Mouse (Mus musculus): ENCODE data around the gene Zc3hav1l.

Gene Zc3hav1l

DNA sequence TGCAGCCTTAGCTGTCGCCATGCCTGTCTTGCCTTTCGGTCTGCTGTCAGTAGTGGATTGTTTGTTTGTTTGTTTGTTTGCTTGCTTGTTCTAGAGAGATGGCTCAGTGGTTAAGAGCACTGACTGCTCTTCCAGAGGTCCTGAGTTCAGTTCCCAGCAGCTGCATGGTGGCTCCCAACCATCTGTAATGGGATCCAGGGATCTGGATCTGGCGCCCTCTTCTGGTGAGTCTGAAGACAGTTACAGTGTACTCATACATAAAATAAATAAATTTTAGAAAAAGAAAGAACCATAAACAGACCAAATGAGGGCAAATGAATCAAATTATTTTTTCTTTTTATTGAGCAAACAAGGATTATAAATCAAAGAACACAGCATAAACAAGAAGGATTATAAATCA is 5.9 kb upstream of the Zc3hav1l start:
- ChIA-PET POLR2A (interaction anchor here in 2 of 4 experiments (1.1 to 4.4 kb wide), 4 partner anchors 9 to 12 kb away, joined by 3 to 25 read pairs (median 4); no protein-coding TSS in a partner anchor), CTCF (interaction anchor here (0.6 to 2.0 kb wide), 19 partner anchors 9 to 298 kb away, joined by 3 to 12 read pairs (median 4); no protein-coding TSS in a partner anchor)

DNA sequence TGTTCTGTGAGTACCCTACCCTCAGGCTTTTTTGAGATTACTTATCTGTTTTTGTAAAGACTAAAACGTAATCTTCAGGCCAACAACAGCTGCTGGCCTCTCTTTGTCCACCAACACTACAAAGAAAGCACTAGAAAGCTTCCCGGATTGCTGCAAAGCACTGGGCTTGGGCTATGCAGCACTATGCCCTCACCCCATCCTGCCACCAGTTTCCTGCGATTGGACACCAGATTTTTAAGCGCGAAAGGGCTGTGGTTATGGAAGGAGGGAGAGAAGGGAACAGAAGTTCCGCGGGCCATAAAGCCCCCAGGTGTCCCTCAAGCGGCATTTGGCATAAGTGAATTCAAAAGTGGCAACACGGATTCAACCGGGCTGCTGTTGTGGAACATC is 818 bp downstream of the Zc3hav1l start:
- ChIA-PET POLR2A (interaction anchor here (0.7 to 3.5 kb wide), 16 partner anchors 11 to 594 kb away, joined by 3 to 16 read pairs (median 6); partner anchors contain the start of genes Fmc1 (in 1 of the 4) and Ttc26 (in 1 of the 4)), CTCF (interaction anchor here (0.7 to 1.4 kb wide), 8 partner anchors 8 to 215 kb away, joined by 3 to 8 read pairs (median 5); partner anchors contain the start of gene Ttc26 (in 1 of the 4))

- CTCF ChIA-PET = interaction anchor here (0.5 to 1.1 kb wide), 8 partner anchors 8 to 392 kb away, joined by 3 to 8 read pairs (median 4); partner anchors contain the start of gene Ttc26 (in 1 of the 4)
- POLR2A ChIA-PET = interaction anchor here (0.6 to 3.5 kb wide), 10 partner anchors 11 to 787 kb away, joined by 3 to 12 read pairs (median 5); no protein-coding TSS in a partner anchor
Observed at GRCm38 (mm10) chr6:38297580-38298245, 1.3 kb downstream of the Zc3hav1l start.

GRCm38 (mm10) chr6:38293708-38294107 is 5.4 kb downstream of the Zc3hav1l start:
- ChIA-PET POLR2A (interaction anchor here in 3 of 4 experiments (0.6 to 2.7 kb wide), 34 partner anchors 9 to 1738 kb away, joined by 3 to 25 read pairs (median 4); partner anchors contain the start of genes Luc7l2 (in 1 of the 3), Ttc26 (in 1 of the 3) and Zc3hav1 (in 1 of the 3)), CTCF (interaction anchor here (0.6 to 2.7 kb wide), 16 partner anchors 11 to 781 kb away, joined by 3 to 12 read pairs (median 4); no protein-coding TSS in a partner anchor)

DNA sequence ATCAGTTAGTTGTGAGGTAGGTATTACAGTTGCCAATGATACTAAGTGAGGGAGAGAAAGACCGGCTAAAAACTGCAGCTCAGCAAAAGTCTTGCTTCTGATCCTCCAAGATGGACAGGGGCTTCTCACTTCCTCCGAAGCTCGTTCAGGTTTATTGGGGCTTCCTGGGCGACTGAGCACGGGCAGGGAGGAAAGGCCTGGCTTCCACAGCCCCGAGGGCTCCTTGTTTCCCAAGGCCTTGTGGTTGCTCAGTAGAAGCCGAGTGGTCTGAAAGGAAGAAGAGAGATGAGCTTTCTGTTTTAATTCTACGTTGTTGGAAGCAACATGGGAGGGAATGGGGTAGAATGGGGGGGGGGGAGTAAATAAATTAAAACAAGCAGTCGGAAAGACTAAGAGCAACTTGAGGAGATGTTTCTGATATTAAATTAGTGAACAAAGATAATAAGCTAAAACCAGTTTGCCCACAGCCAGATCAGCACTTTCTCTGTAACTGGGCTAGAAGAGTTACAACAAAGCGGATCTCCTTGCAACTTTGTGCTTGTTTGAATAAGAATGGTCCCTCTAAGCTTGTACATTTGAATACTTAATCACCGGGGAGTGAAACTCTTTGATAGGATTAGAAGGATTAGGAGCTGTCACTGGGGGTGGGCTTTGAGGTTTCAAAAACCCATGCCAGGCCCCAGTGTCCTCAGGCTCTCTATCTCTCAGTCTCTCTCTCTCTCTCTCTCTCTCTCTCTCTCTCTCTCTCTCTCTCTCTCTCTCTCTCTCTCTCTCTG is 6.0 kb downstream of the Zc3hav1l start:
- CTCF ChIA-PET = interaction anchor here (0.6 to 2.7 kb wide), 26 partner anchors 12 to 912 kb away, joined by 3 to 15 read pairs (median 4); partner anchors contain the start of gene Ttc26 (in 1 of the 4)
- POLR2A ChIA-PET = interaction anchor here (0.5 to 2.7 kb wide), 52 partner anchors 9 to 1738 kb away, joined by 3 to 25 read pairs (median 4); partner anchors contain the start of genes Zc3hav1 (in 2 of the 4), Fmc1 (in 1 of the 4), Luc7l2 (in 1 of the 4) and Ttc26 (in 1 of the 4)

- ChIA-PET CTCF (no interaction called here), POLR2A (interaction anchor here in 2 of 4 experiments (0.8 to 1.6 kb wide), 7 partner anchors 8 to 96 kb away, joined by 3 to 5 read pairs (median 3); partner anchors contain the start of gene Ttc26 (in 1 of the 2))
Observed at GRCm38 (mm10) chr6:38284422-38284821, 14.6 kb downstream of the Zc3hav1l start.

DNA sequence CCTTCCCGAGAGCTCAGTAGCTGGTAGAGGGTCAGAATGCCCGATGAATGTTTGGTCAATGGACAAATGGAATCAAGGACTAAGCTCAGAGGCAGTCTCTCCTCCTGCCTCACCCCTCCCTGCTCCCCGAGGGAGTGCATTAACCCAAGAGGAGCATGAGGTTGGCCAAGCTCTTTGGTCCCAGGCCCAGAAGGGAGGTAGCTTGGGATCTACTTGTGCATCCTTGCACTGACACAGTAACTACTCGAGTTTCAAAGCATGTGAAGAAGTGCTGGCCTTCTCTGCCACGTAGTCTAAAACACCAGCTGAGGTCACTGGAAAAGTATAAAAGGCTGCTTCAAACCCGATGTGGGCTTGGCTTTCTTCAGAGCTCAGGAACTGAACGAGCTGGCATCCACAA is 34.6 kb downstream of the Zc3hav1l start:
- POLR2A ChIA-PET = interaction anchor here in 1 of 4 experiments (0.6 to 1.9 kb wide), 7 partner anchors 8 to 287 kb away, joined by 3 to 7 read pairs (median 4); partner anchors contain the start of genes Luc7l2 and Zc3hav1l

GRCm38 (mm10) chr6:38263393-38264159 is 35.5 kb downstream of the Zc3hav1l start:
- CTCF ChIA-PET = interaction anchor here in 2 of 4 experiments (0.7 to 0.9 kb wide), 2 partner anchors 23 to 255 kb away, joined by 3 to 4 read pairs; no protein-coding TSS in a partner anchor
- POLR2A ChIA-PET = interaction anchor here in 1 of 4 experiments (0.6 to 1.9 kb wide), 7 partner anchors 9 to 288 kb away, joined by 3 to 7 read pairs (median 4); partner anchors contain the start of gene Luc7l2

More for the DNA sequence above, 34.6 kb downstream of the Zc3hav1l start:
- CTCF ChIA-PET = interaction anchor here in 2 of 4 experiments (0.6 to 0.9 kb wide), 3 partner anchors 16 to 256 kb away, joined by 3 to 5 read pairs (median 4); no protein-coding TSS in a partner anchor

DNA sequence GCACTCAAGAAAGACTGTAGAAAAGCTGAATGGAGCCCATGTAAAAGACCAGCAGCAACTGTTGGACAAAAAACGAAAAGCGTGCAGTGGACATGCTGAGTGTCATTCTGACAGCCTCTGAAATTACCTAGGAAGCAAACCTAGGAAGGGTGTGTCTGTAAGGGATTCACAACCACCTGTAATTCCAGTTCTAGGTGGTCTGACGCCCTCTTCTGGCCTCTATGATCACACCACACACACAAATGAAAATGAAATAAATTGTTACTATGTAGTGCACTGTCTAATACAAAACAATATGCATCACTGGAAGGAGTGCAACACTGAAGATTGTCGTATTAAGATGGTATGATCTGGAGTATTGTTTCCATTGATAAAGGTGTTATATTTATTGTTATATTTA is 37.2 kb downstream of the Zc3hav1l start:
- ChIA-PET POLR2A (no interaction called here), CTCF (no interaction called here)

DNA sequence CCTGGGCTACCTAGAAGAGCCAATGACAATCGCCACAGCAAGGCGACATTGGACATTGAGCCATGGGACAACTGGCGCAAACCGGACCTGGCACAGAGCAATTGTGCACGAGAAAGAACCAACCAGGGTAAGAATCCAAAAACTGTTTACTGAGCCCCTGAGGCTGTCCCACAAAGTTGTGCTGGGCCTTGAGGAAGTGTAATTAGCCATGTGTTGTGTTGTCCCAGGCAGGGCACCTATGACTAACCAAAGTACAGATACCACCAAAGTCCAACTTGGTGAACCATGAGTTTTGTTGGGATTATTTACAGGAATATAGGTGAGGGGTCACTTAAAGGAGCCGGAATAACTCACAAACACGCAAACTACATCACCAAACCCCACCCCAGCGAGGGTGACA is 41.6 kb downstream of the Zc3hav1l start:
- ChIA-PET CTCF (interaction anchor here in 2 of 4 experiments (0.6 to 1.1 kb wide), 2 partner anchors 35 to 893 kb away, joined by 3 read pairs; no protein-coding TSS in a partner anchor), POLR2A (interaction anchor here in 1 of 4 experiments (0.8 to 1.7 kb wide), 3 partner anchors 10 to 126 kb away, joined by 3 to 7 read pairs (median 3); no protein-coding TSS in a partner anchor)

GRCm38 (mm10) chr6:38256793-38257192 is 42.3 kb downstream of the Zc3hav1l start:
- ChIA-PET CTCF (interaction anchor here in 1 of 4 experiments (0.6 kb wide), 1 partner anchor 892 kb away, joined by 3 read pairs; no protein-coding TSS in a partner anchor), POLR2A (no interaction called here)

DNA sequence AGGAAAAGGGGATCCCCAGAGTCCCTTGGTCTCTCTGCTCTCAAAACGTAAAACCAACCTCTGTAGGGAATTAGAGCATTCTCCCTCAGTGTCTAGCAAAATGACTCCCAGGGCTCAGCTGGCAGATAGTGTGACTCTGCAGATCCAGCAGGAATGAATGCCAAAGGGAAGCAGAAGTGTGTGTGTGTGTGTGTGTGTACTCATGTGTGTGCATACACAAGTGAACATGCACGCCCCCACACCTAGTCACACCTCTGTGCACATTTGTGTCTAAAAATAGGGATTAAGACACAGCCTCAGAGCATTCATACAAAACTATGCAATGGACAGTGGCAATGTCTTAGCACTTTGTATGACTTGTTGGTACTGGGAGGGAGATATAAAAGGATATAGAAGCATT is 43.3 kb downstream of the Zc3hav1l start:
- ChIA-PET POLR2A (interaction anchor here in 1 of 4 experiments (0.6 kb wide), 1 partner anchor 449 kb away, joined by 5 read pairs; no protein-coding TSS in a partner anchor), CTCF (interaction anchor here in 1 of 4 experiments (0.6 kb wide), 1 partner anchor 231 kb away, joined by 3 read pairs; no protein-coding TSS in a partner anchor)

DNA sequence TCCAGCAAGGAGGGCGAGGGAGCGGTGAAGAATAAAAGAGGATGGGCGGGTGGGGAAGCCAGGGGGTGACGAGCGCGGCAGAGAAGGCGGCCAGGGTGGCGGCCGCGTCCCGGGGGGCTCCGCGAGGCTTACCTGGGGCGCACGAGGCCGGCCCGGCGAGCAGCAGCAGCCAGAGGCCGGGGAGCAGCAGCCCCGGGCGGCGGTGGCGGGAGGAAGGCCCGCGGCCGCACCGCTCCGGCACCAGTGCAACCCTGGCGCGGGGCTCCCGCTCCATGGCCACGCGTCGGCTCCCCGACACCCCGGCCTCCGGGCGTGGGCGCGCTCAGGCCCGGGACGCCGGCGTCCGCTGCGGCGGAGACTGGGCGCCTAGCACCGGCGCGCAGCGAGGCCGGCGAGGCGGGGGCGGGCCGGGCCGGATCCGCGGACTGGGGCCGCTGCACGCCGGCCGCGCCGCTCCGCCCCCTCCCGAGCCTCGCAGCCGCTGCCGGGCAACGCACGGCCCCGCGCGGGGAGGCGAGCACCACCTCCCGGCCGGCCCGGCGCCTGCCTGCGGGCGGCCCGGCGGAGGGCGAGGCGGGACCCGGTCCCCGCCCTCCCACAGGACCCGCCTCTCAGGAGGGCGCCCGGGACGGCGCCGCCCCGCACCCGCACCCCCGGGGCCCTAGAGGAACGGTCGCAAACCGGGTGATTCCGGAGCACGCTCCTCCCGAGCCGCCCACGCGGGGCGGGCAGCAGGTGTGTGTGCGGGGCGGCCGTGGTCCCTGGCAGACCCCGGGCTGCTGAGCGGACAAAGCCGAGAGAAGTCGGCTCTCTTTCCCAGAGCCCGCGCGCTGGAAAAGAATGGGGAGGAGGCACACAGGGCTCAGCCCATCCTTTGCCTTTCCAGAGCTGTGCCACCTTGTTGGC is 45.1 kb downstream of the Zc3hav1l start, which contains the start of gene D630045J12Rik:
Gene D630045J12Rik (minus strand): TSS at position 274 of the 906 bp plus-strand sequence.
- POLR2A ChIA-PET = interaction anchor here in 2 of 4 experiments (0.9 to 1.4 kb wide), 4 partner anchors 11 to 18 kb away, joined by 3 to 7 read pairs (median 4); no protein-coding TSS in a partner anchor
- CTCF ChIA-PET = no interaction called here

DNA sequence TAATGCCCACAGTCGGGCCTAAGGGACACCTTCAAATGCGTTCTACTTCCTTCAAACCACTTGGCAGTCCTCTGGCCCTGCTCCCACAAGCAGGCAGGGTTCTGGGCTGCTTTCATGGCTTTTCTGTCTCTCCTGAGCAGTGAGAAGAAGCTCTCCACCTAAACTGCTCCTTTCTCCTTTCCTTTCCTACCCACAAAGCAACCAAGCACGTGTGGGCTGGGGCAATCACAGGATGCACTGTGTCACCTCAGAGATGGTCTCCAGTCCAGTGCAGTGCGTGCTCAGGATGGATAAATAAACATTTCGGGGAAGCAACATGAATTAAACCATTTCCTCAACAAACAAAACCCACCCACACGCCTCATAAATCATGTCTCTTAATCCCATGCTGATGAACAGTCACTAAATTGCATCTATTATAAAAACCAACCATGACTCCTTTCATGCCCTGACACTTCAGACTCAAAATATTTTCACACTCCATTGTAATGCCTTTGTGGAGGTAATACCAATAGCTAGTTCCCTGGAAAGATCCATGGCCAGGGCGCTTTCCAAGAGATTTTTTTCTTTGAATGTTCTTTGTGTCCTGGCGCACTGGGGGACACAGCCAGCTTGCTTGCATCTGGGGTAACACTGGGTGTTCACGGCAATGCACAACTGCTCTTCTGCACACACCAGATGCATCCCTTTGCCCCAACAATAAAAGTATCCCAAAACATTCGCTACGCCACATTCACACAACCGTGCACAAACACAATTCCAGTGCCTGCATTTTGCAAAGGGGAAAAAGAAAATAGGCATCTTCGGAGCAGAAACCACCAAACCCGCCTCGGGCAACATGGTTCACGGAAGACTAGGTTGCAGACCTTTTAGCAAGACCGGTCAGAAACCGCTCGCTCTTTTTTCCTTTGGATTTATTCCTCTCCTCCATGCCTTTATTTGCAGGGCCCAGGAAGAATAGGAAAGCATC is 46.0 kb downstream of the Zc3hav1l start:
- CTCF ChIA-PET = no interaction called here
- POLR2A ChIA-PET = interaction anchor here in 3 of 4 experiments (0.7 to 2.1 kb wide), 18 partner anchors 10 to 817 kb away, joined by 3 to 9 read pairs (median 4); partner anchors contain the start of gene Zc3hav1l (in 1 of the 3)

DNA sequence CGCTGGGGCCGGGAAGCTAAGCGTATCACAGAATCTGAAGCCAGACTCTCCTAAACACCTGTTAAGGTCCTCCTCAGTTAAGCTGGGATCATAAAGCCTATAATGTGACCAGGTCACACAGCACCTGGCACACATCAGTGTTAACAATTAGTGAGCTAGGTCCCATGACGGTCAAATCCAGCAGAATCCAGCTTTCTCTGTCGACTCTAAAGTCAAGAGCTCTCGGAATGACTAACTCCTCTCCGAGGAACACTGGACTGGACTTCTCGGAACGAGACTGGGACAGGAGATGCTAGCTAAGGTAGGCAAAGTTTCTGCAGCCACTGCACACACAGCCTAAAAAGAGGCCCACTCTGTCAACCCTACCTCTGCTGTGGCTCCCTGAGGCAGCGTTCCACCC is 46.9 kb downstream of the Zc3hav1l start:
- POLR2A ChIA-PET = interaction anchor here in 3 of 4 experiments (0.8 to 2.1 kb wide), 22 partner anchors 9 to 816 kb away, joined by 3 to 9 read pairs (median 4); partner anchors contain the start of gene Zc3hav1l (in 2 of the 3)
- CTCF ChIA-PET = interaction anchor here in 1 of 4 experiments (0.5 kb wide), 1 partner anchor 103 kb away, joined by 3 read pairs; no protein-coding TSS in a partner anchor
